Mouse (Mus musculus) heart, postnatal 0 days (tissue): Measurements from ENCODE around the gene Cdh5.

Experiments
- CTCF ChIP-seq: IDR thresholded peaks from 2 replicates; pipeline ENCODE4 v1.5.1; 2016; ENCODE audit warnings: antibody characterized with exemption, control low read depth, low read depth
- EP300 ChIP-seq: IDR thresholded peaks from 2 replicates; pipeline ENCODE4 v1.6.1; 2016; ENCODE audit warnings: antibody characterized with exemption, low read depth

- TF ChIP-seq EP300 (no peak), CTCF (no peak)
These were observed 35.4 kb upstream of the Cdh5 start for GRCm38 (mm10) chr8:104065906-104066518.
